Mouse (Mus musculus): Measurements from ENCODE around the gene Capn7.

Capn7 gene

DNA sequence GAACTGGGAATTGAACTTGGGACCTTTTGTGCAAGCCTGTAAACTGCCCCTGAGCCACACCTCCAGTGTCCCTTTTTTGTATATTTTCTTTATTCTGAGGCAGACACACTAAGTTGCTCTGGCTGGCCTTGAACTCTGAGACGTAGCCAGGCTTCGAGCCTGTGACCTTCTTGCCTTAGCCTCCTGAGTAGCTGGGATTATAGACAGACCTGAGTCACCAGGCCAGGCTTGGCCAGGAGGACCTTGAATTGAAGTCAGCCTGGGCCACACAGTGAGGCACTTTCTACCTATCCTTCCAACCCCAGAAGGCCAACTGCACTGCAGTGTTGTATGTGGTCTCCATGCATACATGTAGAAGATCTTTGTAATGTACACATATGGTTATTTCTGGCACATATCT, 60.0 kb downstream of the Capn7 start:
- no peak for DNase-seq (ENCODE audit: low read depth, low spot score)

DNA sequence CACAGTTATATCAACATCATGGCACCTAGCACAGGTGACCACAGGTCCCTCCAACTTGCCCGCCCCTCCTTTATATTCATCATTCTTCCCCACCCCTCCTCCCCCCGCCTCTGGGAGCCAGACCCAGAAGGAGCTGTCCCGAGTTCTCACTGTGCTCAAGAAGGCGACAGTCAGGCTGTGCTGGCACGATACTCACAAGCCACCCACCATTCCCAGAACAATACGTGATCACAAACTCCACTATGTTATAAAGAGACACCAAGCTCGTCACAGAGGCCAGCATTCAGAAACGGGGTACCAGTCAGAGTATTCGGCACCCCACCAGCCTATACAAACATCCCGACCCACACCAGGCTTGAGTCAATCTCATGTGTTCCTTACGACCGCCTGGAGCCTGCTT, 60.9 kb downstream of the Capn7 start:
- no peak for DNase-seq (ENCODE audit: low read depth, low spot score)

DNA sequence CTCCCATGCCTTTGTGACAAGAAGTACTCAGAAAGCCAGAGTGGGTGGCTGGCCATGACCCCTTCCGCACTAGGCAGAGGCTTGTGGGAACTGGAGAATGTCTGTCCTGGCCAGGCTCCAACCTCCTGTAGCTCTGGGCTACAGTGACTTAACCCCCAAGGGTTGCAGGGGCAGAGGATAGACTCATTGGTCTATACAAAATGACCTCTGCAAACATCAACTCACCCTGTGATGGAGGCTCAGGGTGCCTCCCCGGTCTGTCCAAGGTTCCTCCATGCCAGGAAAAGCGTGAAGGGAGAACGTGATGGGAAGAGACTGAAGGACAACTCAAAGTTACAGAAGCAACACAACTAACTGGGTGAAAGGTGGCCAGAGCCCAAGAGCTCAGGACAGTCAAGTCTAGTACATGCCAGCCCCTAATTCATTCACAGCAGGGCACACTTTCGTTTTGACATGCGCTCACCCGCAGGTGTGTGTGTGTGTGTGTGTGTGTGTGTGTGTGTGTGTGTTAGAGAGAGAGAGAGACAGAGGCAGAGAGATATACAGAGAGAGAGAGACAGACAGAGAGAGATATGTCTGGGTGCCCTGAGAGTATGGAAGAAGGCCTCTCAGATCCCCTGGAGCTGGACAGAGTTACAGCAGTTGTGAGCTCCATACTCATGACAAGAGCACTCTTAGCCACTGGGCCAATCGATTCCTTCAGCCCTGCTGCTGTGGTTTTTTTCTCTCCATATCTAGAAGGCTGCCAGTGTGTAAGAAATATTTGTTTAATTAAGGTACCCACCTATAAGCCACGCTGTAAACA, 61.6 kb downstream of the Capn7 start:
- DNase-seq (ENCODE audit: low read depth, low spot score): no peak

DNA sequence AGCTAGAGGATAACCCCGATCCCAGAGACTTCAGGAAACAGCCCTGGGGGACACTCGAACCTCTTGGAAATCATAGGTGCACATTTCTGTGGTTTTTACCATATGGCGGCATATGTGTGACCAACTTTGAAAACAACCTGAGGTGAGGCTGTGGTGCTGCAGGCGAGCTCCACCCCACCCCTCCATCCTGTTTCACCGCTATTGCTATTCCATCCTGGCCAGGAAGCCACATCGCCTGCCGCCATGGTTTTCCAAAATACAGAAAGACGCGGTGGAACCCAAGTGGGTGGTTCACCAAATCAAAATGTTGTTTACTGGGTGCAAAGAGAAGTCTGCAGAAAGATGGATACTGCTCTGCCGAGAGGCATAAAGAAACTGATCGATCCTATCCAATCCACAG, 62.4 kb downstream of the Capn7 start:
- no peak for DNase-seq (ENCODE audit: low read depth, low spot score)

DNA sequence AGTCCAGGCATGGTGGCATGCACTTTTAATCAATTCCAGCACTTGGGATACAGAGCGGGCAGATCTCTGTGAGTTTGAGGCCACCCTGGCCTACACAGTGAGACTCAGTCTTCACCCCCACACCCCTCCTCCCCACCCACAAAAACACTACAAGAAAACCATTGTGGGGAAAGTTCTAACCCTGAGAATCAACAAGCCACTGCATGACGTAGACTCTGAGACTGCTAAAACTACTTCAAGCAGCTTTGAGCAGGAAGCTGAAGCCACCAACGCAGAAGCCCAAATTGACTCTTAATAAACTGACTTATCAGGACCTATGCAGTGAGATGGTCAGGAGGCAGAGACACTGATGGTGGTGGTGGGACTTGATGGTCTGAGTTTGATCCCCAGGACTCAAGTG, 62.8 kb downstream of the Capn7 start:
- no peak for DNase-seq (ENCODE audit: low read depth, low spot score)

DNA sequence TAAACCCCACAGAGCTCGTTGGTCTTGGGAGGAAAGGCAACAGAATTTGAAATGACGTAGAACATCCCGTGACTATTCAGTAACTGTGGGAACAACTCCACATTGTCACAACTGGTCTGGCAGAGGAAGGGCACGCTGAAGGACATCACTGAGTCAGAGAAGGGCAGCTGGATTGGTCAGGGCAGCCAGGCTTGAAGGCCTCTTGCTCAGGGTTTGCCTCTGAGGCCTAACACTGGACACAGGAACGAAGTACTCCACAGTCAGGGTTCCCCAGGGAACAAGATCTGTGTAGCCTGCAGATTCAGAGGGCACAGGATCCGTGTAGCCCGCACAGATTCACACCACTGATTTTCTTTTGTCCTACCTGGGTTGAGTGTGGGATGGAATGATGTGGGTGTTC, 63.8 kb downstream of the Capn7 start:
- DNase-seq (ENCODE audit: low read depth, low spot score): no peak

DNA sequence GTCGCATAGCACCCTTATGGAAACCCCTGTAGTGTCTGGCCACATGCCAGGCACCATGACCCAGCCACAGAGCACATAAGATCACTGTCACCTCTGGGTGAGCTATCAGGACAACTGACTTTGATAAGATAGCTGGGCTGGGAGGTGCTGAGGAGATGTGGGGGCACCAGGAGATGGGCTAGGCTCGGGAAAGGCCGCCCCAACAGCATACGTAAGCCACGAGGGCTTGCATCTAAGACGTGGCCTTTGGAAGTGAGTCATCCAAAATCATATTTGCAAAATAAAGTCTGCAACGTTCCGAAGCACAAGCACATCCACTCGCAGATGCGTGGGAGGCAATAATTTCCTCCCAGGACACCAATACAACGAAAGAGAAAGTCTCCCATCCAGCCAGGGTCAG, 64.5 kb downstream of the Capn7 start:
- DNase-seq (ENCODE audit: low read depth, low spot score): no peak

DNA sequence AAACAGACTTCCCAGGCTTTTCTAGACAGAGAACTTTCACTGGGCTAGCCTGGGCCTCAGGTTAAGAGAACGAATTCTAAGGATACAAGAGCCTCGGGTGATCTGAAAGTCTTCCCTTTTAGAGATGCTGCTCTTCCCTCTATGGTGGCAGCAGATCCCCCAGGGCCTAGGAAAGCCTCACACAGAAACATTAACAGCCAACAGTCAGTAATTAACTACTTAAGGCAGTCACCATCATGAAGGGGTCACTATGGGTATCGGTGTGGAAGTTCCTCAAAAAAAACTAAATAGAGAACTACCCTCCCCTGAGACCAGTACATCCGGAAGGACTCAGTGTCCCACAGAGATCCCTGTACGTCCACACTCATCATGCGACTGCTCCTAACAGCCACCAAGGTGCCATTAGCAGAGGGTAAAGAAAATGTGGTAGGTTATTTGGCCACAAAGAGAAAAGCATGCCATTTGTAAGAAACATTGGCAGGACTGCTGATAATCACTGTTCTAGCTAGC, 65.5 kb downstream of the Capn7 start:
- no peak for DNase-seq (ENCODE audit: low read depth, low spot score)

DNA sequence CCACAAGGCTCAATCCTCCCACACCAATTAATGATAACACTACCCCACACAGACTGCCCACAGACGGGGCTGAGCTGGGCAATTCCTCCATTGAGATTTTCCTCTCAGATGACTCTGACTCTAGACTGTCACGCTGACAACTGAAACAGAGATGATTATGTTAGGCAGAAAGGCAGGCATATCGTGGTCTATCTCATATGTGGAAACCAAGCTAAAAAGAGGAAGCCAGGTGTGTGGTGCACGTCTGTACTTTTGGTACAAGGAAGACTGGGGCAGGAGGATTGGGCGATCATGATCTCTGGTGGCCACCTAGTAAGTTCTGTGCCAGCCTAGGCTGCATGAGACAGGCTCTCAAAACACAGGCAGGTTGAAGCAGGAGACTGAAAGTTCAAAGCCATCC, 66.3 kb downstream of the Capn7 start:
- DNase-seq (ENCODE audit: low read depth, low spot score): no peak

DNA sequence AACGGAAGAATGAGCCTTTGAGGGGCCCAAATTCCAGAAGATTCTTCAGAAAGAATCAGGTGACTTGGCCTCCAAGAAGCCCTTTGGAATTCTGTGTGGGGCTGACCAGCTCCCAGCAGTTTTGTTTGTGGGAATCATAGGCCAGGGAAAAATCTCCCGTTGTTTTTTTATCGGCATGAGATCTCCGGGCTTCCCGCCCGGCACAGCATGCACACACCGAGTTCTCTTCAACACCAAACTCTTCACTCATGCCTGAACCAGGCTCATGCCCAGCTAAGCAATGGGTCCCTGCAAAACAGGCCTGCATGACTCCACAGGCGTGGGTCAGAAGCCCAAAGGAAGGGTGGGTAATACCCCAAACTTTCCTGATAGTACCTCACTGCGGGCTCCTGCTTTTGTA, 67.1 kb downstream of the Capn7 start:
- no peak for DNase-seq (ENCODE audit: low read depth, low spot score)

DNA sequence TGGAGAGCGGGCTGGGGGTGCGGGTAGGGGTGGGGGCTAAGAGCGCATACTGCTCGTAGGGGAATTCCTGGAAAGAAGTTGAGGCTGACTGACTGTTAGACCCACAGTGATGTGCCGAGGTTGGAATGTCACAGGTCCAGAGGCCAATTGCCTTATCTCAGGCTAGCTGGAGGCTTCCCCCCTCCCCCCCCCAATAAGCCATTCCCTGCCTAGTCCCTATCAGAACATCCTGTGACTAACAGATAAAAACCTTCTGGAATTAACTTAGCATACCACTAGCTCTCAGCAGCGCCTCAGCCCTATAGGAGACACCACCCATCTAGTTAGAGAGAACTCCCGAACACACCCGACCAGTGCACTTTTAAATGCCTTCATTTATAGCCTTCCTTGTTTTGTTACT, 67.6 kb downstream of the Capn7 start:
- no peak for DNase-seq (ENCODE audit: low read depth, low spot score)

DNA sequence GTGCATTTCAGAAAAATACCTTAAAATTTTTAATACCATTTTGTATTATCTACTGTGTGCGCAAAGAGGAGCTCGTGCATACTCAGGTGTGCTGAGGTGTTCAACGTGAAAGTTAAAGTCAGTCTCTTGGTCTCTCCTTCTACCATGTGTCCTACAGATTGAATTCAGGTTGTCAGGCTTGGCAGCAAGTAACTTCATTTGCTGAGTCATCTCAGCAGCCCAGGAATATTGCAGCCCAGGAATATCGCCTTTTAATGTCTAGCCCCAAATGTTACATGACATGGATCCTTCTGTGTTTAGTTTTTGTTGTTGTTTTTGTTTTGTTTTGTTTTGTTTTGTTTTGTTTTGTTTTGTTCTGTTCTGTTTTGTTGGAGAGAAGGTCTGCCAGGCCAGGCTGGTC, 68.2 kb downstream of the Capn7 start:
- DNase-seq (ENCODE audit: low read depth, low spot score): no peak

DNA sequence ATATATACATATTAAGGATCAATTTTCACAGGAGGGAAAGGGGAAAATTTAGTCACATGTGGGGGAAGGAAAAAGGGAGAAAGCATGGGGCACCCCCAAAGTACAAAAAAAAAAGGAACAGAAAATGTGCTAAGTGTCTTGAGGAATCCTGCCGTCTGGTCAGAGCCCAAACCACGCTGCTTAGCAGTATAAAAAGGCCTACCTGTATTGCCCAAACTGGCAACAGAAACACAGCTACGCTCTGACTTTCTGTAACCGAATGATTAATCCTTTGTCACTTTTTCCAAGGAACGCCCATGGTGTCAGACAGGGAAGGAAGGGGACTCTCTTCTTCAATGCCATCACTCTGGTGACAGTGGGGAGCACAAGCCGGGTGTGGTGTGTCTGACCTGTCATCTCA, 69.2 kb downstream of the Capn7 start:
- DNase-seq (ENCODE audit: low read depth, low spot score): no peak

DNA sequence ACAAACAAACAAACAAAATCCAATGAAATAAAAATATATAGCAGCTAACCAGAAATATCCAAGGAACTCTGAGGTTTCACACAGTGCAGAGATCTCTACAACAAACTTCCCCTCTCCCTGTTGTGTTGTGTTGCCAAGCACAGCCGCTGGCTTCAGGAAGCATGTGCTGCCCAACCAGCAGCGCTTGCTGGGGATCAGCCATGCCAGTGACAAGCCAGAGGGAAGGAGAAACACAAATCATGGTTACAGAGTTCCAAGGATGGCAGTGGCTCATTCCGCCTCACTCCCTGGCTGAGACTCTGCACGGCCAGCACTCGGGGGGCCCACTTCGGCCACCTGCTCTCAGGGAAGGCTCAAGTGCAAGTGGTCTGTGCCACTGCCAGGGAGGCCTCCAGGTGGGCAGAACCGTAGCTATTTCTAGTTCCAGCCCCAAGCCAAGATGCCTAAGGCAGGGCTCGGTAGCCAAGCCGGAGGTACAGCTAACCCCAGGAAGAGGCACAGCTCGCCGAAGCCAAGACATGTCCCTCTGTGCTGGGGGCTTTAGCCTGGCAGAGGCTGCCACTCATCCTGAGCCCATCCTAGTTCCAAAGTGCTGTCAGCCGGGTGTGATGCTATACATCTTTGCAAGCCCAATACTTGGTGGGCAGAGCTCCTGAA, 69.8 kb downstream of the Capn7 start:
- DNase-seq (ENCODE audit: low read depth, low spot score): no peak

DNA sequence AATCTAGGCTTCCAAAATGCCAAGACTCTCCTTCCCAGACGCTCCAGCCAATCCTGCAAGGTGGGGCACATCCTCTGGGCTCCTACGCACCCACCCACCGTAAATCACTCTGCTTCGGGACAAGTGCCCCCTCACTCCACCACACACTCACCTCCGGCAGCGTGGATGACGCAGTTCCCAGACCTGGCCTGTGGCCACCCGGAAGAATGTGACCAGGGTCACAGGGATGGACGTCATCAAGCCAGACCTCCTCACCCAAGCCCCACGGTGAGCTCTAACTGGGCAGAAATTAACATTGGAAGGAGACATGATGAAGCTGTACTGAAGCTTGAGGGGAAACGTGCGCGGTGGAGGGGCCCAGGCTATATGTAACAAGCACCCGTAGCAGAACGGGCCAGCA, 70.8 kb downstream of the Capn7 start:
- no peak for DNase-seq (ENCODE audit: low read depth, low spot score)

DNA sequence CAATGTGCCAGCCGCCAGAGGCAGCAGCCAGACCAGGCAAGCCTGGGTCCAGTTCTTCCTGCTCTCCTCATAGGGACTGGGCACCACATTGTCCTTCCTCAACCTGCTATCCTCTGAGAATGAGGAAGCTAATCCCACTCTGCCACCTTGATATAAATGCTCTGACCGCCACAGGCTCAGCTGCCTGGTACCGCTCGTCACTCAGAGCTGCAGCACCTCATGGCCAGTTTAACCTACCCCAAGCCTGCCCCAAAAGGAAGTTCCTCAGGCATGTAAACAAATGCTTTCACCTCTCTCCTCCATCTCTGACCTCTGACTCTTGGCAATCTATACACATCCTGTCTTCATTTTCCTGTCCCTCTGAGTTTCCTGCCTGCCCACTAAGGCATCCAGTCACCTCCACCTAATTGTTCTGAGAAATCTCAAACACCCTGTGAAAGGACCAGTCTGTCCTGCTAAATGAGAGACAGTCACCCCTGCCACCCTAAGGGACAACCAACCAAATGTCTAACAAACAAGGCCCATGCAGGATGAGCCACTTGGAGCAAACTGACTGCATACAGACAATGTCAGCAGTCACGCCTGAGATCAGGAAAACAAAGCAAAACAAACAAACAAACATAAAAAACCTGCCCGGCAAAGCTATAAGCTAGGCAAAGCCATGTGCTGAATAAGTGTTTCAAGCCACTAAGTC, 71.6 kb downstream of the Capn7 start:
- no peak for DNase-seq (ENCODE audit: low read depth, low spot score)

DNA sequence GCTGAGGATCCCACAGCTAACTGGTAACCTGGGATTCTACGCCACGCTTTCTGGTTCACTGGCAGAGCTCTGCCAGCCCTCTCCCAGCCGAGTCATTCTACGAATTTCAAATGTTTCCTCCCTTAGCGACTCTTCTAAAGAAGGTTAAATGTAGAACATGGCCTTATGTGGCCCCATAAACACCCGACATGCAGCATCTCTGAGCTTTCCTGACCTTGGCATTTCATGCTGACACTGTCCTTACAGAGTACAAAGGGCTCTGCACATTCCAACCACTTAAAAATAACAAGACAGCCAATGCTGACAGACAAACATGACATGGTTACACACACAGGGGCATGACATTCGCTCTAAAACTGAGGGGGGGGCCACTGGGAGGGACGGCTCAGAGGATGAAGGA, 72.2 kb downstream of the Capn7 start:
- no peak for DNase-seq (ENCODE audit: low read depth, low spot score)

DNA sequence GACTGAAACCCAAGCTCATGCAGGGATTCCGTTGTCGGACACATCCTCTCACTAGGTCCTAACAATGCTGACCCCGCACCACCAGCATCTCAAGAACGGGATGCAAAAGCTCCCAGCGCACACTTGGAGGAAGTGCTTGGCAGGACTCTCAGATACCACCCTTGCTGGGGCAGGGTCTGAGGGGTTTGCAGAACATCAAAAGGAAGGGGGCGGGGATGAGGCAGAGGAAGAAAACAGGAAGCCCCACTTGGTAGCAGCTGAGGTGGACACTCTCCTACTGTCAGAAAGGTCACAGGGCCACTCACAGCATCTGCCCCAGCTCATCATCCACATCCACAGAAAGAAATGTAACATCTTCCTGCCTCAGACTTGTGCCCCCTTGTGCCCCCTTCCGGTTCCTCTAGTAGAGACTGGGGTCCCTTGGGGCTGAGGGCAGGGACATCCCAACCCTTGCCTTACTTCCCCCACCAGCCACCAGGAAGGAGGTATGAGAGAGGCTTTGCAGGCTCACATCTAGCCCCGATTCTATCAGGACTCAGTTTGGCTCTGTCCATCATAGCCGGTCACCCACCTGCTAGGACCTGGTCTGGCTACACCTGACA, 73.8 kb downstream of the Capn7 start:
- DNase-seq (ENCODE audit: low read depth, low spot score): no peak

DNA sequence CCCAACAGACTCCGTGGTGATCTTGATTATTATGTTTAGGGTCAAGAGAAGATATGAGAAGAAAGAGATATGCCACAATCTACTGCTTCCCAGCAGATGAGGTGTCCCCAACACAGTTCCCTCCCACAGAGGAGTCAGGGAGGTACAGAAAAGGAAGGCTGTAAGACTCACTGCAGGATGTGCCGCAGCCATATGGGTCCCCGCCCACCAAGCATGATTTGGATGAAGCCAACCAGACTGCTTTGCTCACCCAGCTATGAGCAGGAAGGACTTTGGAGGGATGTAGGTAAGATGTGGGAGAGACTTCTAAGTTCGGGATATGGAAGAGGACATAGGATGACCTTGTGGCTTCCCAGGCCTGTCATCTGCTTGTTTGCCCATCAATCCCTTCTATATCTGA, 74.3 kb downstream of the Capn7 start:
- DNase-seq (ENCODE audit: low read depth, low spot score): no peak

DNA sequence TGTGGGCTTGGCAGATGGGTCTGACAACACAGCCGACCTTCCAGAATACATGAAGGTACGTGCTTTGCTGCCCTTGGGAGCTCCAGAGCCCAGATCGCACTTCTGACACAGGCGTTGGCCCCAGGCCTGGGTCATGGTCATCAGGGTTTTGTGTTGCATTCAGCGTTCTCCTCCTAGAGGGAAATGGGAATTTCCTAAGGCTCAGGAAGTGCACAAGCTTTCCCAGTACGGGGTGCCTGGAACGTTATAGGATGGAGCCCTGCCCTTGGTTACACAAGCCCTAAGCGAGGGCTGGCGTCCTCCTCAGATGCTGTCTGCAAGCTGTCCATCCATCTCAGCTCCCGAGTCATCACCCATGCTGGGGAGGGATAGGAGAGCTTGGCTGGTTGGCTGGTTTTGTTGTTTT, 76.2 kb downstream of the Capn7 start:
- no peak for DNase-seq (ENCODE audit: low read depth, low spot score)

DNA sequence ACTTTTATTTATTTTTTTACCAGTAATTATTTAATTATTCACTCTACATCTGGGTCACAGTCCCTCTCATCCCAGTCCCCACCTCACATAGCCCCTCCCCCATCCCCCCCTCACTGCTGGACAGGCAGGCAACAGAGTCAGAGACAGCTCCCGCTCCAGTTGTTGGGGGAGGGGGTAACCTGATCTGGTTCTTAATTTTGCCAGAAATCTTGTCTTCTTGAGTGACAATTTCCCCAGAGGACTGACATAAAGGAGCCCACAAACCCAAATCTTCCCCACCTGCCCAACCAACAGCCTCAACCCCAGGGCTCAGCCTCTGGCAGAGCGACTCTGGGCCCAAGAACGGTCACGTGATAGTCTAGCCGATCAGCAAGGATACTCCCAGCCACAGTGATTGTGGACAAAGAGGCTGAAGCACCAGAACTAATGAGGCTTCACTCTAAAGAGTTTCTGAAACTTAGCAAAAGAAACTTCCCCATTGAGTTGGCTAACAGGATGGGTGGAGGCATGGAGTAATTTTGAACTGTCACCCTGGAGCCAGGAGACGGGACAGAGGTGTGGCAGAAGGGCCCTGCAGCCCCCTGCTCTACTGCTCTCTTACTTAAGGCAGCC, 77.1 kb downstream of the Capn7 start:
- no peak for DNase-seq (ENCODE audit: low read depth, low spot score)

All from embryo, embryonic 11.5 days (tissue).